Mouse (Mus musculus): ENCODE measurements around the gene Draxin.

- TF ChIP-seq GATA1 (IDR thresholded peaks at IDR 0.05; ENCODE audit: low read length): no peak
- no peak for TF ChIP-seq TAL1 (IDR thresholded peaks at IDR 0.05; ENCODE audit: low read length)
Measured at GRCm38 (mm10) chr4:148173811-148174494, 43.5 kb upstream of the Draxin start.
